Mouse (Mus musculus): ENCODE data around the gene Gadd45g.

DNA sequence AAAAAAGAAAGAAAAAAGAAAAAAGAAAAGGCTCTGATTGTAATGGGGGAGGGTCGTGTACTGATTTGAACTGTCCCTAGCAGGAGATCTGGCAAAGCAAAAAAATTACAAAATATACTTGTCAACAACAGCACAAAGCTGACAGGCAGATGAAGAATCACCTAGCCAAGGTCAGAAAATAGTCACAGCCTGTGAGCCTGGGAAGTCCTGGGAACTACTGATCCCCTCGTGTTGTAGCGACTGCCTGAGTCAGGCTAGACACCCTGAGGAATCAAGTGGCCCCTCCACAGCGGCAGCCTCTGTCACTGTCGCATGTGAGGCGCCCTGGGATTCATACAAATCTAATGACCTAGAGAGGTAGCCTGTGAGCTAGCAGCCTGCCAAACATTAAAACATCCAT lies 27.1 kb upstream of the Gadd45g start:
- no peak for TF ChIP-seq EP300 (IDR thresholded peaks at IDR 0.05; ENCODE audit: low read depth)
- TF ChIP-seq CTCF (IDR thresholded peaks at IDR 0.05; ENCODE audit: low read depth), result no peak

Measured in heart, postnatal 0 days (tissue).